Mouse (Mus musculus) CH12.LX (cell line): ENCODE measurements around the gene Dscaml1. TPM values are rescaled to one million over a fixed set of nuclear protein-coding genes. Genes with fewer than 3 reads are reported as not detected.

Source experiments
- DNase-seq: peaks from one replicate; pipeline ENCODE4 v3.0.0-alpha.2; 2013; ENCODE audit errors: extremely low read depth
- H3K27ac ChIP-seq: 2 replicates; pipeline ENCODE4 v1.5.1; 2012; ENCODE audit warnings: low read depth, mild to moderate bottlenecking, control low read depth, moderate library complexity; ENCODE audit not compliant: insufficient read depth
- H3K27me3 ChIP-seq: replicated peaks from 2 replicates; pipeline ENCODE3; 2012; ENCODE audit warnings: inconsistent platforms
- H3K36me3 ChIP-seq, 2 experiments: replicated peaks in 1 of 2; 2 replicates each; pipeline versions ENCODE3 to v1.6.1; 2012; ENCODE audit warnings: inconsistent platforms in 1 of 2, low read length in 1 of 2, mild to moderate bottlenecking in 1 of 2, mixed read lengths in 1 of 2, moderate library complexity in 1 of 2; ENCODE audit not compliant: control insufficient read depth in 1 of 2, insufficient read depth in 1 of 2
- H3K4me1 ChIP-seq, 2 experiments: 2 replicates each; pipeline ENCODE4 v1.6.1; 2012; ENCODE audit warnings: inconsistent platforms in 1 of 2, moderate library complexity in 1 of 2; ENCODE audit not compliant: insufficient read depth in 2 of 2, control insufficient read depth in 1 of 2
- H3K4me2 ChIP-seq: 2 replicates; pipeline ENCODE4 v1.6.1; 2012; ENCODE audit warnings: low read depth, mild to moderate bottlenecking, control low read depth; ENCODE audit not compliant: poor library complexity, insufficient read depth, severe bottlenecking
- H3K4me3 ChIP-seq, 3 experiments: fragments of 150-350 bp in 1 of 3; sonication (generic) in 1 of 3; replicated peaks in 1 of 3; 2 replicates each; pipeline versions ENCODE3 to v1.5.1; 2011 to 2012; ENCODE audit warnings: low read depth in 2 of 3, low read length in 2 of 3, mild to moderate bottlenecking in 2 of 3, moderate library complexity in 2 of 3, control low read depth in 1 of 3, improper control_type of control experiment in 1 of 3, inconsistent platforms in 1 of 3, mixed read lengths in 1 of 3; ENCODE audit not compliant: poor library complexity in 1 of 3
- H3K79me2 ChIP-seq: replicated peaks from 2 replicates; pipeline ENCODE4 v1.6.1; 2012; ENCODE audit warnings: mild to moderate bottlenecking, moderate library complexity; ENCODE audit not compliant: control insufficient read depth, poor library complexity, insufficient read depth, severe bottlenecking; ENCODE audit errors: extremely low read depth
- H3K9ac ChIP-seq: 2 replicates; pipeline ENCODE4 v1.6.1; 2012; ENCODE audit warnings: low read depth, mild to moderate bottlenecking, control low read depth, moderate library complexity; ENCODE audit not compliant: insufficient read depth
- H3K9me3 ChIP-seq: replicated peaks from 2 replicates; pipeline ENCODE3; 2012; ENCODE audit warnings: low read length, inconsistent platforms, mixed read lengths
- BHLHE40 ChIP-seq: IDR thresholded peaks from 2 replicates; pipeline ENCODE4 v1.6.1; 2011; ENCODE audit warnings: mild to moderate bottlenecking, low read depth, low read length, improper control_type of control experiment
- CHD1 ChIP-seq: IDR thresholded peaks from 2 replicates; pipeline ENCODE4 v1.6.1; 2012; ENCODE audit warnings: low read depth, low read length, improper control_type of control experiment, inconsistent platforms
- CTCF ChIP-seq, 2 experiments: IDR thresholded peaks in 1 of 2; conservative IDR thresholded peaks in 1 of 2; 2 replicates each; pipeline ENCODE4 v1.5.1; 2011 to 2012; ENCODE audit warnings: low read depth in 2 of 2, low read length in 2 of 2, improper control_type of control experiment in 1 of 2, inconsistent platforms in 1 of 2, mild to moderate bottlenecking in 1 of 2, moderate library complexity in 1 of 2
- ELF1 ChIP-seq: IDR thresholded peaks from 2 replicates; pipeline ENCODE4 v1.6.1; 2014; ENCODE audit warnings: low read depth, mild to moderate bottlenecking, inconsistent platforms, low read length, improper control_type of control experiment
- HCFC1 ChIP-seq: IDR thresholded peaks from 2 replicates; pipeline ENCODE4 v1.6.1; 2012; ENCODE audit warnings: low read depth, mild to moderate bottlenecking, inconsistent platforms, low read length, improper control_type of control experiment
- MEF2A ChIP-seq: IDR thresholded peaks from 2 replicates; pipeline ENCODE4 v1.6.1; 2014; ENCODE audit warnings: low read depth, mild to moderate bottlenecking, inconsistent platforms, low read length, improper control_type of control experiment, borderline replicate concordance
- MYC ChIP-seq: IDR thresholded peaks from 2 replicates; pipeline ENCODE4 v1.6.1; 2011; ENCODE audit warnings: low read depth, mild to moderate bottlenecking, improper control_type of control experiment, low read length
- POLR2AphosphoS2 ChIP-seq: IDR thresholded peaks from 2 replicates; pipeline ENCODE4 v1.6.1; 2011; ENCODE audit warnings: low read depth, low read length, improper control_type of control experiment
- RCOR1 ChIP-seq: conservative IDR thresholded peaks from 2 replicates; pipeline ENCODE4 v1.6.1; 2012; ENCODE audit warnings: low read depth, mild to moderate bottlenecking, inconsistent platforms, low read length, improper control_type of control experiment
- SIN3A ChIP-seq: IDR thresholded peaks from 2 replicates; pipeline ENCODE4 v1.6.1; 2012; ENCODE audit warnings: low read length, improper control_type of control experiment, inconsistent platforms
- TCF12 ChIP-seq: IDR thresholded peaks from 2 replicates; pipeline ENCODE4 v1.6.1; 2014; ENCODE audit warnings: low read depth, mild to moderate bottlenecking, inconsistent platforms, low read length, improper control_type of control experiment
- UBTF ChIP-seq: IDR thresholded peaks from 2 replicates; pipeline ENCODE4 v1.6.1; 2012; ENCODE audit warnings: low read depth, mild to moderate bottlenecking, inconsistent platforms, low read length, improper control_type of control experiment, moderate library complexity
- ZKSCAN1 ChIP-seq: IDR thresholded peaks from 2 replicates; pipeline ENCODE4 v1.6.1; 2012; ENCODE audit warnings: low read depth, inconsistent platforms, low read length, improper control_type of control experiment, borderline replicate concordance
- ZMIZ1 ChIP-seq: IDR thresholded peaks from 2 replicates; pipeline ENCODE4 v1.6.1; 2012; ENCODE audit warnings: low read depth, mild to moderate bottlenecking, inconsistent platforms, low read length, improper control_type of control experiment
- dilution Hi-C: fragments of 300-500 bp; cut with MboI; formaldehyde crosslinking; loops from 2 replicates; pipeline ENCODE4 v1.14.3; 2020; ENCODE audit warnings: low sequenced_read_pairs; ENCODE audit not compliant: extremely low pct_unique_long_range_greater_than_20kb, extremely low pct_ligation_motif_present
- in situ Hi-C: fragments of 300-500 bp; cut with MboI; formaldehyde crosslinking; loops from 3 replicates; pipeline ENCODE4 v1.14.3; 2019; ENCODE audit warnings: low sequenced_read_pairs, low pct_ligation_motif_present, low pct_unique_long_range_greater_than_20kb, mixed read lengths
- polyA plus RNA-seq: library from polyadenylated mRNA; unstranded; fragments of >175 nt; gene quantifications from 2 replicates; pipeline ENCODE4 v1.2.1, GENCODE M21; 2012; ENCODE audit warnings: low read depth; ENCODE audit not compliant: insufficient read length
- total RNA-seq, 2 experiments: library from RNA; depleted of rRNA; stranded (reverse); fragments of 300-350 nt in 1 of 2; fragments of >200 nt in 1 of 2; gene quantifications; 2 replicates each; pipeline ENCODE4 v1.2.3; 2012 to 2014

Dscaml1 gene
- total and polyA plus RNA-seq, 3 experiments: not detected

GRCm38 (mm10) chr9:45779201-45779600, 352.8 kb downstream of the Dscaml1 start:
- no peak for TF ChIP-seq ELF1
- no peak for TF ChIP-seq HCFC1
- TF ChIP-seq POLR2AphosphoS2: no peak
- TF ChIP-seq MEF2A: no peak
- no peak for TF ChIP-seq CHD1
- no peaks in the 10 kb centered on the region for H3K79me2 ChIP-seq
- H3K9ac ChIP-seq: no peak overlapping the region
- H3K4me3 ChIP-seq: no peak overlapping the region
- DNase-seq: no peak
- no peaks in the 10 kb centered on the region for H3K9me3 ChIP-seq
- no peak overlapping the region for H3K27ac ChIP-seq
- H3K4me1 ChIP-seq: no peaks in the 10 kb centered on the region
- in situ Hi-C loops (no loop called here), dilution Hi-C loops (no loop called here)
- H3K27me3 ChIP-seq: no peaks in the 10 kb centered on the region
- no peak overlapping the region for H3K4me2 ChIP-seq
- peaks cover 36 to 90% of the 10 kb centered on the region in 2 experiments for H3K36me3 ChIP-seq

DNA sequence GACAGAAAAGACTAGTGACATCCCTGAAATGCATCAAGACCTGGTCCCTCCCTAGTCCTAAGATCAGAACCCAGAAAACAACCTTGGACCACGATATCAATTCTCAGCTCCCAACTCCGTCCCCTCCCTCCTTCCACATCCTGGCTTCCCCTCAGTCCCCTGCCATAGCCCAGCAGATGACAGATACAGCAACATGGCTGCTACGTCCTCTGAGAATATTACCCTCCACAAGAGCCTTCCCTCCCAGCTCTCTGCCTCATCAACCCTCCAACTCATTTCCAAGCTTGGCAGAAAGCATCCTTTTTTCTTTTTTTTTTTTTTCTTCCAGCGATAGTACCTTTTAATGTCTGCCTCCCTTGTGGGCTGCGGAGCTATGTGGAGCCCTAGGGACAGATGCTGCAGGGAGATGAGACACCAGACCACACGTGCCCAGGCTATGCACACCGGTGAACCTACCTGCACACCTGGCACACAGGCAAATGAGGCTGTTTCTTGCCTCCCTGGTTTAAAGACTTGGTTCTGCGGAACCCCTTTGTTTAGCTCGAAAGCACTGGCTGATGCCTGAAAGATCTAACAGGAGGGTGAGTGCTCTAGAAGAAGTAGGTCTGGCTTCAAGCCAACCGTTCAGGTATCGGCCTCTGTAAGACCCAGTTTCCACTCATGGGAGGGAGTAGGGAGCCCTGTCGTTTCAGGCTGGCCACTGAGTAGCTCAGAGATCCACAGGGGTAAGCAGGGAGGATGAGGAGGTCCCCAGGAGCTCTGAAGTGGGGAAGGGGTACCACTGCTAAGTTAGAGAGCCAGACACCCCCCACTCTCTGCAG, 357.0 kb downstream of the Dscaml1 start:
- no peaks in the 10 kb centered on the region for H3K4me1 ChIP-seq
- H3K9me3 ChIP-seq: no peaks in the 10 kb centered on the region
- H3K27ac ChIP-seq: no peak overlapping the region
- H3K79me2 ChIP-seq: no peaks in the 10 kb centered on the region
- DNase-seq: no peak
- H3K27me3 ChIP-seq: no peaks in the 10 kb centered on the region
- dilution Hi-C loops: no loop called here
- no peak for TF ChIP-seq SIN3A
- no peak for TF ChIP-seq ZKSCAN1
- TF ChIP-seq MYC: no peak
- TF ChIP-seq RCOR1: no peak
- TF ChIP-seq, all 38 proteins: peak for 0
- Histone ChIP-seq H3K9ac (no peak overlapping the region), H3K4me2 (no peak overlapping the region), H3K4me3 (no peak overlapping the region), H3K36me3 (peaks cover 21 to 87% of the 10 kb centered on the region in 2 experiments)
- in situ Hi-C loops: no loop called here

DNA sequence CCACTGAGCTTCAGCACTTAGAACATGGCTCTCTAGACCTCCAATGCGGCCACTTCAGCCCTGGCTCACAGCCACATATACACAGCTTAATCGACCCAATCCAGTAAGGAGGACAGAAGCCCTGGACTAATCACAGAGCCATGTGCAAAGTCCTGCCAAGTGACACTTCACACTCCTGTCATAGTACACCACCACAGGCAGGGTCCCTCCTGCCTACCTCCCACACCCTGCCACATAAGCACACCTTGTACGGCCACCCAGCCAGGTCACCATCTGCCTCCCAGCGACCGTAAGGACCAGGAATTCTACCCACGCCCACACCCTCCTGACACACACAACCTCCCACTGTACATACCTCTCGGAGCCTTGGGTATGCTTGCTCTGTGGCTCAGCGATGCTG, 360.6 kb downstream of the Dscaml1 start:
- no peak overlapping the region for H3K9ac ChIP-seq
- no peaks in the 10 kb centered on the region for H3K27me3 ChIP-seq
- no peak overlapping the region for H3K27ac ChIP-seq
- dilution Hi-C loops: no loop called here
- no peak overlapping the region for H3K4me3 ChIP-seq
- no peak overlapping the region for H3K4me2 ChIP-seq
- peaks cover 0 to 11% of the 10 kb centered on the region in 2 experiments; a peak in 2 of 4 replicates for H3K4me1 ChIP-seq
- DNase-seq: no peak
- no peaks in the 10 kb centered on the region for H3K79me2 ChIP-seq
- in situ Hi-C loops: no loop called here
- H3K9me3 ChIP-seq: no peaks in the 10 kb centered on the region
- H3K36me3 ChIP-seq: peaks cover 19 to 92% of the 10 kb centered on the region in 2 experiments
- TF ChIP-seq RCOR1 (no peak), UBTF (no peak), BHLHE40 (no peak), CTCF (conservative IDR thresholded peaks at IDR 0.05 in 1 of 2, IDR thresholded peaks at IDR 0.05 in 1 of 2; ENCODE audit: low read depth in 2 of 2, low read length in 2 of 2) (no peak), ELF1 (no peak), MYC (no peak), TCF12 (no peak), ZMIZ1 (no peak), CHD1 (no peak)
